Mouse (Mus musculus) embryonic facial prominence, embryonic 13.5 days (tissue): ENCODE measurements at regions not wholly inside any gene's neighbourhood (a gene's known extent, or its start where the extent isn't known, plus 50 kb on each side); places are given as distances from the start of the nearest gene placed in this dataset.

Source experiments
- ATAC-seq: fragments of 200-750 bp; cut with Nextera tagmentation; 2 replicates; pipeline ENCODE4 v1.8.0; 2017; ENCODE audit warnings: low read depth; ENCODE audit not compliant: insufficient number of reproducible peaks, insufficient read depth, low FRiP score, low TSS enrichment
- H3K27ac ChIP-seq: fragments of 300-500 bp; sonication (generic); 2 replicates; pipeline ENCODE4 v1.5.1; 2015; ENCODE audit warnings: moderate library complexity, mild to moderate bottlenecking, inconsistent platforms
- H3K27me3 ChIP-seq: fragments of 300-500 bp; sonication (generic); 2 replicates; pipeline ENCODE4 v1.6.1; 2015; ENCODE audit warnings: mild to moderate bottlenecking, inconsistent platforms
- H3K36me3 ChIP-seq: fragments of 300-500 bp; sonication (generic); 2 replicates; pipeline ENCODE4 v1.6.1; 2015; ENCODE audit warnings: mild to moderate bottlenecking, inconsistent platforms
- H3K4me1 ChIP-seq: fragments of 300-500 bp; sonication (generic); 2 replicates; pipeline ENCODE4 v1.6.1; 2015; ENCODE audit warnings: inconsistent platforms
- H3K4me2 ChIP-seq: fragments of 300-500 bp; sonication (generic); 2 replicates; pipeline ENCODE4 v1.6.1; 2015; ENCODE audit warnings: moderate library complexity, mild to moderate bottlenecking, inconsistent platforms
- H3K4me3 ChIP-seq: fragments of 300-500 bp; sonication (generic); 2 replicates; pipeline ENCODE4 v1.5.1; 2015; ENCODE audit warnings: mild to moderate bottlenecking, inconsistent platforms
- H3K9ac ChIP-seq: fragments of 300-500 bp; sonication (generic); 2 replicates; pipeline ENCODE4 v1.6.1; 2015; ENCODE audit warnings: mild to moderate bottlenecking, inconsistent platforms
- H3K9me3 ChIP-seq: fragments of 300-500 bp; sonication (generic); 2 replicates; pipeline ENCODE4 v1.6.1; 2016; ENCODE audit warnings: inconsistent platforms
- WGBS: fragments of 180-500 bp; shearing (Covaris S2); methylation state at CpG from one replicate; pipeline ENCODE4 v1.1.7; 2015; ENCODE audit warnings: mixed read lengths; 5-methylcytosine and 5-hydroxymethylcytosine counted together

- Histone ChIP-seq H3K27me3 (no peaks in the 10 kb centered on the region), H3K36me3 (no peaks in the 10 kb centered on the region), H3K4me1 (peaks cover 4% of the 10 kb centered on the region; the same call in 1 of the 2 replicates), H3K27ac (no peak overlapping the region), H3K4me2 (no peak overlapping the region), H3K4me3 (no peak overlapping the region), H3K9me3 (no peaks in the 10 kb centered on the region), H3K9ac (no peak overlapping the region)
- WGBS, result 44% methylated on average over 2 of the region's 2 CpGs
- ATAC-seq, result no peak
Observed at GRCm38 (mm10) chr5:43439191-43439590, 76.1 kb upstream of the C1qtnf7 start.

DNA sequence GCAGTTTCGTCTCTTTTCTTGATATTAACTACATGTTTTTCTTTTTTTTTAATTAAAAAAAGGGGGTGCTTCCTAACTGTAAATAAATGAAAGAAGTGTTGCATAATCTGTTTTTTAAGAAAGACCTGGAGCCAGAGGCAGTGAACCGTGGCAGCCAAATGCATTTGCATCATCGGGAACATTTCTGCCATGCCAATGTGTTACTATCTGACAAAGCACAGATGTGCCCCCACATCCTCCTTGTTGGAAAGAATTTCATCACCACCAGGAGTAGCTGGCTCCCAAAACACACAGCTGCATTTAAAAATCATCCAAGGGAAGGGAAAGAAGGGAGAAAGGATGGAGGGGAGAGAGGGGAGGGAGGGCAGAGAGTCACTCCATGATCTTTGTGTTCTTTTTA, 74.0 kb upstream of the C1qtnf7 start:
- Histone ChIP-seq H3K4me2 (no peak overlapping the region), H3K9me3 (no peaks in the 10 kb centered on the region), H3K9ac (no peak overlapping the region), H3K36me3 (no peaks in the 10 kb centered on the region), H3K27me3 (no peaks in the 10 kb centered on the region), H3K4me1 (peaks cover 4% of the 10 kb centered on the region; the same call in 1 of the 2 replicates), H3K27ac (no peak overlapping the region), H3K4me3 (no peak overlapping the region)
- 51% methylated on average over 3 of the region's 3 CpGs for WGBS
- no peak for ATAC-seq

GRCm38 (mm10) chr5:43444582-43445214, 70.6 kb upstream of the C1qtnf7 start:
- Histone ChIP-seq H3K4me2 (no peak overlapping the region), H3K4me3 (no peak overlapping the region), H3K36me3 (no peaks in the 10 kb centered on the region), H3K4me1 (no peaks in the 10 kb centered on the region), H3K27ac (no peak overlapping the region), H3K9ac (no peak overlapping the region), H3K27me3 (no peaks in the 10 kb centered on the region), H3K9me3 (0 out of 2 replicates have a peak, but pooled peaks cover 3% of the 10 kb centered on the region)
- no peak for ATAC-seq
- WGBS, result 69% methylated on average over 3 of the region's 3 CpGs

DNA sequence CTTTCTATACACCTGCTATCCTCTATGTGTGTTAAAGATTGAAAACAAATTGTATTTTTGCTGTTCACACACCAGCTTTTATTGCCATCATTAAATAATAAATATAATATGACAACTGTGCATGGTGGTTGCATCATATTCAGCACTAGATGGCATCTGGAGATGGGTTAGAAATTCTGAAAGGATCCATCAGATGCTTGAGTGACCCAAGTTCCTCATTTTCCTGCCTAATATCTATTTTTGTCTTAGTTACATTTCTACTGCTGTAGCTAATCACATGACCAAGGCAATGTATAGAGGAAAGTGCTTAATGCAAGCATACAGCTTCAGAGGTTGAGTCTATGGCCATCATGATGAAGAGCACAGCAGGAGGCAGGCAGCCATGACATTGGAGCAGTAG, 69.7 kb upstream of the C1qtnf7 start:
- no peak overlapping the region for H3K4me2 ChIP-seq
- H3K36me3 ChIP-seq, result no peaks in the 10 kb centered on the region
- H3K9ac ChIP-seq, result no peak overlapping the region
- H3K4me1 ChIP-seq, result no peaks in the 10 kb centered on the region
- no peak overlapping the region for H3K27ac ChIP-seq
- H3K4me3 ChIP-seq, result no peak overlapping the region
- ATAC-seq, result no peak
- H3K9me3 ChIP-seq, result 0 out of 2 replicates have a peak, but pooled peaks cover 3% of the 10 kb centered on the region
- H3K27me3 ChIP-seq, result no peaks in the 10 kb centered on the region

DNA sequence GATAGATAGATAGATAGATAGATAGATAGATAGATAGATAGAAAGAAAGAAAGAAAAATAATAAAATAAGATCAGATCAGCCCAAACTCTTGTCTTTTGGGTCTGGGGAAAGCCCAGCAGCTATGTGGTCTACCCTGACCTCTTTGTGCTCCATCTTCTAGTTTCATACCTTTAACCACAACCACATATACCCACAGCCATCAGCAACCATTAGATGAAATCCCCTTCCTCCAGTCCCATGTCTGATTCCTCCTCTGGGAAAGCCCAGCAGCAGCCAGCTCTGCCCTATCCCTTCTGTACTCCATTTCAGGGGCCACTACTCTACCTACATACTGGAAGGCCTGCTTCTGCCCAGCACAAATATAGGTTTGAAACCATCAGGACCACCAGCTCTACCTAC, 69.0 kb upstream of the C1qtnf7 start:
- H3K9ac ChIP-seq, result no peak overlapping the region
- ATAC-seq, result no peak
- H3K27ac ChIP-seq, result no peak overlapping the region
- 0 out of 2 replicates have a peak, but pooled peaks cover 3% of the 10 kb centered on the region for H3K9me3 ChIP-seq
- no peak overlapping the region for H3K4me3 ChIP-seq
- no peaks in the 10 kb centered on the region for H3K27me3 ChIP-seq
- no peaks in the 10 kb centered on the region for H3K36me3 ChIP-seq
- H3K4me2 ChIP-seq, result no peak overlapping the region
- H3K4me1 ChIP-seq, result no peaks in the 10 kb centered on the region

- Histone ChIP-seq H3K27me3 (no peaks in the 10 kb centered on the region), H3K4me1 (peaks cover 6% of the 10 kb centered on the region; the same call in 1 of the 2 replicates), H3K9me3 (no peaks in the 10 kb centered on the region), H3K4me2 (no peak overlapping the region), H3K4me3 (no peak overlapping the region), H3K9ac (no peak overlapping the region), H3K27ac (no peak overlapping the region), H3K36me3 (no peaks in the 10 kb centered on the region)
- WGBS, result 61% methylated on average over 3 of the region's 3 CpGs
- no peak for ATAC-seq
Observed at GRCm38 (mm10) chr5:43456018-43456417, 59.3 kb upstream of the C1qtnf7 start.

DNA sequence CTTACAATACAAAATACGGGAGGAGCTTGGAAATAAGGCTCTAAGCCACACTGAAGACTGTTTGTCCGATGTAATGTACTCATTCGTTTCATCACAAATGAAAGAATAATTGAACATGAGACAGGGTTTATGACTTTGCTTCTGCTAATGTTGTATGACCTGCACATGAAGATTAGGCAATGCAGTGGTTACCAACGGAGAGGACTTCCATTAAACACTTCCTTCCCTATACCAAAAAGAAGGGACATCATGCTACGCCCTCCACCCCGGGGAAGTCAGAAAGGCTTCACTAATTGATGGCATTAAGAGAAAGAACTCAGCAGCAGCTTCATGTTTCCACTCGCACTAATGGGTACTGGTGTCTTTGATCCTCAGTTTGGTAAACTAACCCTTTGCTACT, 57.6 kb upstream of the C1qtnf7 start:
- Histone ChIP-seq H3K36me3 (no peaks in the 10 kb centered on the region), H3K4me3 (no peak overlapping the region), H3K27ac (no peak overlapping the region), H3K4me2 (no peak overlapping the region), H3K27me3 (no peaks in the 10 kb centered on the region), H3K4me1 (peaks cover 6% of the 10 kb centered on the region; the same call in 1 of the 2 replicates), H3K9ac (no peak overlapping the region), H3K9me3 (no peaks in the 10 kb centered on the region)
- 72% methylated on average over 7 of the region's 7 CpGs for WGBS
- no peak for ATAC-seq

- ATAC-seq, result no peak
- H3K4me2 ChIP-seq, result no peak overlapping the region
- no peak overlapping the region for H3K9ac ChIP-seq
- no peaks in the 10 kb centered on the region for H3K36me3 ChIP-seq
- no peaks in the 10 kb centered on the region for H3K27me3 ChIP-seq
- 85% methylated on average over 1 of the region's 1 CpGs for WGBS
- H3K9me3 ChIP-seq, result no peaks in the 10 kb centered on the region
- peaks cover 4% of the 10 kb centered on the region; the same call in 1 of the 2 replicates for H3K4me1 ChIP-seq
- no peak overlapping the region for H3K4me3 ChIP-seq
- no peak overlapping the region for H3K27ac ChIP-seq
Observed at GRCm38 (mm10) chr5:43461987-43462715, 53.2 kb upstream of the C1qtnf7 start.
